Mouse (Mus musculus) forebrain, embryonic 15.5 days (tissue): ENCODE data around the gene Desi1. TPM values are rescaled to one million over a fixed set of nuclear protein-coding genes. Genes with fewer than 3 reads are reported as not detected.
A peak's percentile ranks its signal among the peaks of the same experiment; 100 is the strongest.
"Not testable (repeated sequence)": the region's sequence is repeated elsewhere in the genome, so short reads cannot be mapped to it uniquely, and the experiment has no call there.

ENCODE experiments used
- ATAC-seq: fragments of 200-750 bp; cut with Nextera tagmentation; replicated peaks from 2 replicates; pipeline ENCODE4 v1.8.0; 2017; ENCODE audit warnings: mild to moderate bottlenecking, moderate TSS enrichment, moderate library complexity
- H3K27ac ChIP-seq: fragments of 300-500 bp; sonication (generic); replicated peaks from 2 replicates; pipeline ENCODE4 v1.5.1; 2015; ENCODE audit warnings: mild to moderate bottlenecking, inconsistent platforms
- H3K27me3 ChIP-seq: fragments of 300-500 bp; sonication (generic); 2 replicates; pipeline ENCODE4 v1.6.1; 2015; ENCODE audit warnings: inconsistent platforms
- H3K36me3 ChIP-seq: fragments of 300-500 bp; sonication (generic); 2 replicates; pipeline ENCODE4 v1.6.1; 2015; ENCODE audit warnings: mild to moderate bottlenecking, inconsistent platforms
- H3K4me1 ChIP-seq: fragments of 300-500 bp; sonication (generic); 2 replicates; pipeline ENCODE4 v1.6.1; 2015; ENCODE audit warnings: inconsistent platforms
- H3K4me2 ChIP-seq: fragments of 300-500 bp; sonication (generic); replicated peaks from 2 replicates; pipeline ENCODE4 v1.6.1; 2015; ENCODE audit warnings: mild to moderate bottlenecking, inconsistent platforms
- H3K4me3 ChIP-seq: fragments of 300-500 bp; sonication (generic); 2 replicates; pipeline ENCODE4 v1.5.1; 2015; ENCODE audit warnings: mild to moderate bottlenecking, inconsistent platforms
- H3K9ac ChIP-seq: fragments of 300-500 bp; sonication (generic); replicated peaks from 2 replicates; pipeline ENCODE4 v1.6.1; 2015; ENCODE audit warnings: mild to moderate bottlenecking, inconsistent platforms
- H3K9me3 ChIP-seq: fragments of 300-500 bp; sonication (generic); 2 replicates; pipeline ENCODE4 v1.6.1; 2016; ENCODE audit warnings: inconsistent platforms
- WGBS: fragments of 180-500 bp; shearing (Covaris S2); methylation state at CpG from one replicate; pipeline ENCODE4 v1.1.7; 2015; ENCODE audit warnings: mixed read lengths; 5-methylcytosine and 5-hydroxymethylcytosine counted together
- polyA plus RNA-seq: library from polyadenylated mRNA; unstranded; fragments of >200 nt; fragmentation: Nextera tagmentation; extraction: Ambion mirVana; gene quantifications from 2 replicates; pipeline ENCODE4 v1.2.1, GENCODE M21; 2015

Gene Desi1
- polyA plus RNA-seq, 1 experiment from 2014 or later = 44.7 TPM

DNA sequence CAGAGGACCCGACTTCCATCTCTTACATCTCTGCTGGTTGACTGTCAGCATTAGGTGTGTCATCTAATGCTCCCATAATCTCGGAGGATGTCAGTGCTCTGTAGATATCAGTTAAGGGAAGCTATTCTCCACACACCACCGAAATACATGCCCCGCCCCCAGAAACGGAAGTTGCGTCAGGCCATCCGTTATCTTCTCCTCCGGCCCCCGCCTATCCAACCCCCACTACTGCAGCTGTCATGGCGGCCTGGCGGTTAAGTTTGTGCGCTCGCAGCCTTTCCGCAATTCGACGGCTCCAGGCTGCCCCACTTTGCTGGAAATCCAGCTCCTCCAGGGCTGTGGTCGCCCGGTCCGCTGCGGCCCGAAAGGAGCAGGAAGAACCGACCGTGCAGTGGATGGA is 53.3 kb downstream of the Desi1 start, which contains the start of gene 1700029P11Rik:
Gene 1700029P11Rik (plus strand): TSS at position 220 of the 400 bp plus-strand sequence.
- no peaks in the 10 kb centered on the region for H3K9me3 ChIP-seq
- H3K36me3 ChIP-seq = no peaks in the 10 kb centered on the region
- no peak for ATAC-seq
- H3K4me1 ChIP-seq = peaks cover 5% of the 10 kb centered on the region; the same call in 1 of the 2 replicates
- no peaks in the 10 kb centered on the region for H3K27me3 ChIP-seq
- H3K27ac ChIP-seq = no peak within 1 kb of the TSS
- WGBS = 95% methylated on average over 23 of the region's 23 CpGs
- H3K4me3 ChIP-seq = no peak within 1 kb of the TSS
- H3K9ac ChIP-seq = no peak within 1 kb of the TSS
- H3K4me2 ChIP-seq = no peak within 1 kb of the TSS

DNA sequence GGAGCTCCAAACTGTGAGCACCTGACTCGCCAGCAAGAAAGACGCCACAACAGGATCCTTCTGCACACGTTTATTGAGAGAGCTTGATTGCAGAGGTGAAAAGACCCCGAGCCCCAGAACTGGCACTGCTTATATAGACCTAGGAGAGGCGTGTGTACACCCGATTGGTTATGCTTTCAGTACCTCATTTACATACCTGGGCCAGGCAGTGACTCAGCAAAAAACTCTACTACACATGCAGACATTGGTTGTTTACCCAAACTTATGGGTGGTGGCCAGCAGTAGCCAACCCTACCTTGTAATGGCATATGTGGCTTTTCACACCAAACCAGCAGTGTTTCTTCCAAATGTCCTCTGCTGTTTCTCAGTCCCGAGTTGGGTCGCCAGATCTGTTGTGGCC is 58.5 kb downstream of the Desi1 start:
- H3K4me3 ChIP-seq, H3K9ac ChIP-seq, H3K27me3 ChIP-seq, H3K36me3 ChIP-seq, H3K9me3 ChIP-seq, H3K4me1 ChIP-seq, ATAC-seq, H3K27ac ChIP-seq, H3K4me2 ChIP-seq: not testable (repeated sequence)
- 91% methylated on average over 8 of the region's 8 CpGs for WGBS

DNA sequence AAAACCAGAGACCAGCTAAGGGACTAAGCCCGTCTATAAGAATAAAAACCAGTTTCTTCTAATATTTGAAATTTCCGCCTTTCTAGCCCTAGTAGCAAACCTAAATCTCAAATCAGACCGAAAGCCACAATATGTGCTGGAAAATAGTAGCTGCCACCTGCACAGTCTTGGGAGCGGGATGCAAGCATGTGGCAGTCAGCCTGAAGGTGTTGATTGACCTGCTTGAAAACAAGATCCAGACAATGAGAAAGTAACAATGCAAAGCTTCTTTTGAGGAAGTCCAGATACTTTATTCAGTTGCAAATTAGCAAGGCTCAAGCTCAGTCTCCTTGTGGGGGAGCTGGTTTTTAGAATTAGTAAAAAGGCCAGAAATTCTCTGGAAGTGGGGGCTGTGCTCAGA is 63.2 kb downstream of the Desi1 start:
- not testable (repeated sequence) for H3K4me3 ChIP-seq, H3K9ac ChIP-seq, H3K4me2 ChIP-seq, H3K27me3 ChIP-seq, H3K27ac ChIP-seq, H3K9me3 ChIP-seq, H3K36me3 ChIP-seq, ATAC-seq, H3K4me1 ChIP-seq
- 61% methylated on average over 4 of the region's 4 CpGs for WGBS

- not testable (repeated sequence) for H3K4me3 ChIP-seq, ATAC-seq, H3K9me3 ChIP-seq, H3K27ac ChIP-seq, H3K9ac ChIP-seq, H3K4me2 ChIP-seq, H3K36me3 ChIP-seq, H3K4me1 ChIP-seq, H3K27me3 ChIP-seq
- 45% methylated on average over 6 of the region's 6 CpGs for WGBS
Observed at GRCm38 (mm10) chr15:81969635-81970034, 64.0 kb downstream of the Desi1 start.

- Histone ChIP-seq H3K27me3 (no peaks in the 10 kb centered on the region), H3K9ac (no peak overlapping the region), H3K4me2 (no peak overlapping the region), H3K4me1 (no peaks in the 10 kb centered on the region), H3K27ac (no peak overlapping the region), H3K4me3 (no peak overlapping the region), H3K36me3 (no peaks in the 10 kb centered on the region), H3K9me3 (no peaks in the 10 kb centered on the region)
- no peak for ATAC-seq
- 57% methylated on average over 7 of the region's 7 CpGs for WGBS
Observed at GRCm38 (mm10) chr15:81969173-81969572, 64.5 kb downstream of the Desi1 start.

- Histone ChIP-seq H3K9me3 (no peaks in the 10 kb centered on the region), H3K27me3 (no peaks in the 10 kb centered on the region), H3K4me3 (no peak overlapping the region), H3K27ac (no peak overlapping the region), H3K9ac (no peak overlapping the region), H3K36me3 (no peaks in the 10 kb centered on the region), H3K4me2 (no peak overlapping the region), H3K4me1 (no peaks in the 10 kb centered on the region)
- WGBS = 63% methylated on average over 2 of the region's 2 CpGs
- no peak for ATAC-seq
Observed at GRCm38 (mm10) chr15:81968447-81968846, 65.2 kb downstream of the Desi1 start.

- no peak overlapping the region for H3K4me2 ChIP-seq
- H3K9me3 ChIP-seq = no peaks in the 10 kb centered on the region
- H3K4me1 ChIP-seq = no peaks in the 10 kb centered on the region
- no peak for ATAC-seq
- no peak overlapping the region for H3K9ac ChIP-seq
- H3K27me3 ChIP-seq = no peaks in the 10 kb centered on the region
- 89% methylated on average over 5 of the region's 5 CpGs for WGBS
- H3K27ac ChIP-seq = no peak overlapping the region
- H3K4me3 ChIP-seq = no peak overlapping the region
- H3K36me3 ChIP-seq = no peaks in the 10 kb centered on the region
Observed at GRCm38 (mm10) chr15:81967821-81968220, 65.8 kb downstream of the Desi1 start.

GRCm38 (mm10) chr15:81966062-81966829 is 67.4 kb downstream of the Desi1 start:
- no peak overlapping the region for H3K9ac ChIP-seq
- H3K9me3 ChIP-seq = no peaks in the 10 kb centered on the region
- H3K36me3 ChIP-seq = no peaks in the 10 kb centered on the region
- no peaks in the 10 kb centered on the region for H3K27me3 ChIP-seq
- no peak overlapping the region for H3K4me3 ChIP-seq
- H3K4me1 ChIP-seq = no peaks in the 10 kb centered on the region
- H3K27ac ChIP-seq = no peak overlapping the region
- WGBS = 86% methylated on average over 13 of the region's 14 CpGs
- H3K4me2 ChIP-seq = no peak overlapping the region
- no peak for ATAC-seq

DNA sequence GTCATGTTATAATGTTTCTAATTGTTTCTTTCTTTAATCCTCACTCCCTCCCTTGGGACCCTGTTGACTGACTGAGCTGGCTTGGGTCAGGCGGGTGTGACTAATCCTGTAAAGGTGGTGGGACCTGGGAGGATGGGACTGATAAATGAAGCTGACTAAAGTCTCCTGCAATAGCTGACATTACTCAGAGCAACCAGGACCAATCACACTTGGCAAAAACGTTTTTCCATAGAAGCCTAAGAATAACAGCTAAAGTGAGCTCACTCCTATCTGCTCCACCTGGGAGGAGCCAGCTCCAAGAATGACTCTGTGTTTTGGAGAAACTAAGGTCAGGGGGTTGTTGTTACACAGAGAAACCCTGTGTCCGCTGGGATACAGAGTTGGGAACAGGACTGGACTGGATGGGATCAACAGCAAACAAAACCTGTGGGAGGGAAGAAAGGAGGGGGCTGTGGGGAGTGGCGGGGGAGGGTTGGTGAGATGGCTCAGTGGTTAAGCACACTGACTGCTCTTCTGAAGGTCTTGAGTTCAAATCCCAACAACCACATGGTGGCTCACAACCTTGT is 68.6 kb downstream of the Desi1 start:
- 56% methylated on average over 4 of the region's 4 CpGs for WGBS
- H3K4me3 ChIP-seq = no peak overlapping the region
- H3K27ac ChIP-seq = no peak overlapping the region
- no peaks in the 10 kb centered on the region for H3K27me3 ChIP-seq
- H3K9me3 ChIP-seq = no peaks in the 10 kb centered on the region
- no peak overlapping the region for H3K9ac ChIP-seq
- no peak for ATAC-seq
- no peaks in the 10 kb centered on the region for H3K36me3 ChIP-seq
- no peak overlapping the region for H3K4me2 ChIP-seq
- H3K4me1 ChIP-seq = 0 out of 2 replicates have a peak, but pooled peaks cover 5% of the 10 kb centered on the region

DNA sequence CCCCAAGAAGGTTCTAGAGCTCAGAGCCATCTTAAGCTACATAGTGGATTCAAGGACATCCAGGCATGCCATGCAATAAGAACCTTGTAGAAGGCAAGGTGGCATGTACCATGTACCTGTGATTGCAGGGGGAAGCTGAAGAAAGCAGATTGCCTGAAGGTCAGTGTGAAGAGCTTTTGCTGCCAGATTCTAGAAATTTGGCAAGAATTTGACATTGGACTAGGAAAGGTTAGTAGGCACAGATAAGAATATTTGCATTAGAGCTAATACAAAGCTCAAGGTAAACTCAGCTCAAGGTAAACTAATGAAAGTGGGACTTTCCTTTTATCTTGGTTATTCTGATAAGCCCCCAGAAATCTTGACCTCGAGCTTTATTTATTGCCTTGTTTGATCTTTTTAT is 69.4 kb downstream of the Desi1 start:
- no peak overlapping the region for H3K27ac ChIP-seq
- no peak for ATAC-seq
- no peak overlapping the region for H3K4me2 ChIP-seq
- H3K4me3 ChIP-seq = no peak overlapping the region
- 73% methylated on average over 1 of the region's 1 CpGs for WGBS
- H3K27me3 ChIP-seq = no peaks in the 10 kb centered on the region
- H3K9me3 ChIP-seq = no peaks in the 10 kb centered on the region
- no peaks in the 10 kb centered on the region for H3K36me3 ChIP-seq
- no peak overlapping the region for H3K9ac ChIP-seq
- H3K4me1 ChIP-seq = peaks cover 11% of the 10 kb centered on the region

DNA sequence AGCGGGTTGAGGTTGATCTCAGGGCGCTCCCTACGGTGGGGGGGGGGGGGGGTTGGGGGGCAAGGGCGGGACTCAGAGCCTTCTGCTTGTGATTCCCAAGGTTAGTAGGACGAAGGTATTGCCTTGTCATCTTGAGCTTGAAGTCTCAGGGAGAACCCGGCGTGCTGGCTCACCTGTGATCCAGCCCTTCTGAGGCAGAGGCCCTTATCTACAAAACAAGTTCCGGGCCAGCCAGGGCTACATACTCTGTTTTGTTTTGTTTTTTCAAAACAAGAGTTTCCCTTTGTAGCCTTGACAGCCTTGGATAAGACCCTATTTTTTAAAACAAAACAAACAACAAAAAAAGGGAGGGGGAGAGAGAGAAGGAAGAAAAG is 72.6 kb downstream of the Desi1 start:
- H3K4me1 ChIP-seq = peaks cover 24% of the 10 kb centered on the region
- no peak overlapping the region for H3K9ac ChIP-seq
- WGBS = under 1% methylated on average over 8 of the region's 8 CpGs
- H3K4me3 ChIP-seq = peak overlapping the region; percentile 76
- no peaks in the 10 kb centered on the region for H3K27me3 ChIP-seq
- ATAC-seq = no peak; the same call in 1 of the 2 replicates
- H3K36me3 ChIP-seq = no peaks in the 10 kb centered on the region
- H3K9me3 ChIP-seq = no peaks in the 10 kb centered on the region
- peak overlapping the region; percentile 88 for H3K4me2 ChIP-seq
- peak overlapping the region; percentile 89 for H3K27ac ChIP-seq

GRCm38 (mm10) chr15:81960171-81961077 is 73.2 kb downstream of the Desi1 start, which contains the start of gene Pmm1:
Gene Pmm1 (minus strand): TSS chr15:81960930.
- ATAC-seq = peak; percentile 97
- Histone ChIP-seq H3K9me3 (no peaks in the 10 kb centered on the region), H3K4me2 (peak within 1 kb of the TSS; percentile 88), H3K9ac (peak within 1 kb of the TSS; percentile 75), H3K4me3 (peak within 1 kb of the TSS; percentile 76), H3K4me1 (peaks cover 24% of the 10 kb centered on the region), H3K27me3 (no peaks in the 10 kb centered on the region), H3K27ac (peak within 1 kb of the TSS; percentile 89), H3K36me3 (no peaks in the 10 kb centered on the region)
- WGBS = under 1% methylated on average over 77 of the region's 77 CpGs
